Mouse (Mus musculus) layer of hippocampus, postnatal 25 days (tissue): Measurements from ENCODE around the gene Tiam1. TPM values are rescaled to one million over a fixed set of nuclear protein-coding genes. Genes with fewer than 3 reads are reported as not detected.

ENCODE experiments used
- DNase-seq, 2 experiments: peaks; one replicate each; pipeline ENCODE4 v3.0.0; 2022; ENCODE audit warnings: mixed read lengths in 2 of 2, low spot score in 1 of 2; ENCODE audit errors: extremely low spot score in 1 of 2
- total RNA-seq, 2 experiments: library from RNA; stranded (reverse); gene quantifications; 2 replicates each; pipeline ENCODE4 v1.2.3; 2021

The Tiam1 gene
- total RNA-seq = 100 to 1,000 TPM in 1 of 2 experiments, 10 to 100 TPM in 1; 93.4 to 114 TPM

DNA sequence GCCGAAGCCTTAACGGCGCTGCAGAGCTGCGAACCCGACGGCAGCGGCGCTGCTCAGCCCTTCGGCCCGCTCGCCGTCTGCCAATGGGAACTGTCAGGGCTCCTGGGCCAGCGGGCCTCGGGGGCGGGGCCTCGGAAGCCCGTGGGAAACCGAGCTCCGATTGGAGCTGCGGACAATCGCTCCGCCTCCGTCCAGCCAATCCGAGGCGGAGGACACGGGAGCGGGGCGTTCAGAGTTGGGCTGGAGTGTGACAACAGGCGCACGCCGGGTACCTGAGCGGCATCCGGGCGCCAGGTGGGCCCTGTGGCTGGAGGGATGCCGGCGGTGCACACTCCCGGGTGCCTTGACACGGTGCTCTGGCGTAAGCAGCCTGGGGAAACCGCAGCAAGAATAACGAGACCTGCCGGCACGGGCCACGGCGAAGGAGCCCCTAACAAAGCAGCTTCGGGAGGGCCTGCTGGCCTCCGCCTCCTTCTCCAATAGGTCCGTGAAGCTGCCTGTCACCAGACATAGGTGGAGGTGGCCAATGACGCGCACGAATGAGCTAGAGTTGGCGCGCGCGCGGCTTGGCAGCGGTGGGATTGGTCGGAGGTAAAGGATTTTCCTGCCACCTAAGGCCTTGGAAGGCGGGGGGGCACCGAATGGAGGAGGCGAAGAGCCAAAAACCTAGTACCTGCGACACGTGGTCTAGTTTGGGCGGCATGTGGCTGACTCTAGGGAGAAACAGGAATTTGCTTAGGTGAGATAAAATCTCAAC lies at the start of gene Tiam1:
Gene Tiam1, minus strand, starts transcription at position 10 of the 757 bp plus-strand sequence.
- DNase-seq = peak; percentile 92 to 93

DNA sequence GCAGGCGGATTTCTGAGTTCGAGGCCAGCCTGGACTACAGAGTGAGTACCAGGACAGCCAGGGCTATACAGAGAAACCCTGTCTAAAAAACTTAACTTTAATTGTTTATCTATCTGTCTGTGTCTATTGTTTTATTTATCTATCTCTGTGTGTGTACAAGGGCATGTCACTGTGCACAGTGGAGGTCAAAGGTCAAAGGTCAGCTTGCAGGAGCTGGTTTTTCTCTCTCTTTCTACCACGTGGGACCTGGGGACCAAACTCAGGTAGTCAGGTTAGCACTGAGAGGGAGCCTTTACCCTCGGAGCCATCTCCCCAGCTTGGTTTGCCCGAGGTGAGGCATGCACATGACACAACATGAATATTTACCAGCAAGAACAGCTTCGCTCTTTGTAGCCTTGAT lies 47.7 kb upstream of the Tiam1 start:
- DNase-seq = no peak

DNA sequence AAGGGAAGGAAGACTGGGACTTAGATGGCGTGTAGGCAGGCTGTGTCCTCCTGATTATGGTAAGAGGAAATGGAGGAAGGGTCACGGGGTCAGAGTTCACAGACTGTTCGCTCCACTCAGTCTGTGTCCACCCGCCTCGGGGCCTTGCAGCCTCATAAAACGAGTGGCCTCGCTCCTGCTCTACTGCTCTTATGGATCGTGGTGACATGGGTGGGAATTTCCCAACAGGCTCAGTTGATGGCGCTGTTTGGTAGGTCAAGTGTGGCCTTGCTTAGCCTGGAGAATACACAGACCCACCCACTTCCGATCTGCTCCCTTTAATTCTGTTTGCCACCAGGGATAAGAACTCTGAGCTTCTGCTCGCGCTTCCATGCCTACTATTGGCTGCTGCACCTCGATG lies 43.9 kb upstream of the Tiam1 start:
- no peak for DNase-seq

DNA sequence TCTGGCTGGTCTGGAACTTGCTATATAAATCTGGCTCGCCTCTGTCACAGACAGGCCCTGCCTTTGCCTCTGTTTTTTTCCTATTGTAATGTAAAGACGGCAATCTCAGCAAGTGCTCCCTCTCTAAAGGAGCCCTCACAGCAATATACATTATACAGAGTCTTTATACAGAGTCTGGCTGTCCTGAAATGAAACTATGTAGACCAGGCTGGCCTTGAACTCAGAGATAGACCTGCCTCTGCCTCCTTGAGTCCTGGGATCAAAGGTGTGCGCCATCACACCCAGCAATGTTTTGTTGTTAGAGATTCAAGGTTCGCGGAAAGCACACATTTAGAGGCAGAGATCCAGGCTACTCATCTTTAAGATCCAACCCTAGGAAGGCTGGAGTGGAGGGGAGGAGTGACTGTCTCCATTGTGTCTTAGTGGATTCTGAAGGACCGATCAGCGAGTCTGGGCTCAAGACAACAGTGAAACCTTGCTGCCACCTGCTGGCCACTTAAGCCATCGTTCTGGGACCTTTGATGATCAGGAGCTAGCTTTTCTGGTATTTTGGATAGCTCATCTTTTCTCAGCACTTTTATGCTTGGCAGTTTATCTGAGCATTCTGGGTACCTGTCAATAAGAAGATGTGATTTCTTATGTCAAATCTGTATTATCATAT lies 42.5 kb upstream of the Tiam1 start:
- peak; percentile 60 to 93 for DNase-seq

DNA sequence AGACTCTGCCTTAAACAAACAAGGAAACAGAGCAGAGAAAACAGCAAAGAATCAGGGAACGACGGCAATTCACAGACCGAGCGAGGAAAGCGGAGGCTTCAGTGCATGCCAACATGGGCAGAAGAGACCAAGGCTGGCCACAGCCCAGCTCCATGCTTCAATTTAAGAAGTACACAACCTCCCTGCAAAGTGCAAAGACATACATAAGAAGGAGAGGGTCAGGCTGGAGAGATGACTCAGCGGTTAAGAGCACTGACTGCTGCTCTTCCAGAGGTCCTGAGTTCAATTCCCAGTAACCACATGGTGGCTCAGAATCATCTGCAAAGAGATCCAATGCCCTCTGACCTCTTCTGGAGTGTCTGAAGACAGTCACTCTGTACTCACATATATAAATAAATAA lies 40.6 kb upstream of the Tiam1 start:
- DNase-seq = no peak

DNA sequence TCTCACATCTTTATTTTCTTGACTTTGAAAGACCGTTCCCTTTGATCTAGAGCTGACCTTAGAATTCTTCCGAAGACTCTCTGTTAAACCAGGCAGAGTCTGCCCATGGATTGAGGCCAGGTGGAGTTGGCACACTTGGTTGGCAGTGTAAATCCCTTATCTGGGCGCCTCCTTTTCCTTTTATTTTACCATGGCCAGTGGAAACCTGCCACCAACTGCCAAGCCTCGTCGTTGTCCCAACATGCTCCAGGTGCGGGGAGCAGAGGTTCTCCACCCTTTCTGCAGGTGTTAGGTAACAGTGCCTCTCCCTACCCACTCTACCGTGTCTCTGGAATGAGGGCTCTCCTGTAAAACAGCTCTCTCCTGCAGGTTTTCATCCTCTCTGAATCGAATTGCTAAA lies 38.1 kb upstream of the Tiam1 start:
- DNase-seq = no peak

DNA sequence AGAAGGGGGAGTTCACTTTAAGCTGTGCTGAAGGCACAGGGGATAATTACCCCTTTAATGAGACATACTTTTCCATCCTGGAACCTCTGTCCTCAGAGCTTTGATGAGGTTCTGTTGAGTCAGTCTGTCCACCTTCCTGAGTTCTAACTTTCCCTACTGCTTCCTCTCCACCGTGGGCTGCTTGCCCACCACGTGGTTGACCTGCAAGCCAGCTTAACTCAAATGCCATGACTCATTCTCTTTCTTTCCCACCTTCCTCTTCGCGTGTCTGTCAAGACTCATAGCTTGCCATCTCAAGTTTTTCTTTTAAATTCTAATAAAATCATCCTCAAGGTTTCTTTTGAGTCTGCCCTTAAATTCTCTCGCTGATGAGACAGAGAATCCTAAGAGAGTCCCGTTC lies 37.4 kb upstream of the Tiam1 start:
- no peak for DNase-seq

DNA sequence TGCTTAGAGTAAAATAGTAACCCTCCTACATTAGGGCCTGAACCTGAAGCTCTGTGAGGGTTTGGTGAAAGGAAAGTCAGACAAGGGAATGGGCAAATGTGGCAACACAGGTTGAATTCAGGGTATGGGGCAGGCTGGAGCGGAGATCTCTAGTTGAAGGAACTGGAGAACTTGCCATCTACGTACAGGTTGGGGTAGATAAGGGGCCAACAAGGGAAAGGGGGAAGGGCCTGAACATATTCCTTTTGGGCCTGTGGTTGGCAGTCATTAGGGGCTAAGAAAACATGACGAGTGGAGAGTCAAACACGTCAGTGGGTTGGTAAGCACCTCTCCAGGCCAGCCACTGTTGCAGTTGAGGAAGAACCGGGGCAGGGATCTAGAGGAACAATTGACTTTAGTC lies 36.3 kb upstream of the Tiam1 start:
- no peak for DNase-seq

DNA sequence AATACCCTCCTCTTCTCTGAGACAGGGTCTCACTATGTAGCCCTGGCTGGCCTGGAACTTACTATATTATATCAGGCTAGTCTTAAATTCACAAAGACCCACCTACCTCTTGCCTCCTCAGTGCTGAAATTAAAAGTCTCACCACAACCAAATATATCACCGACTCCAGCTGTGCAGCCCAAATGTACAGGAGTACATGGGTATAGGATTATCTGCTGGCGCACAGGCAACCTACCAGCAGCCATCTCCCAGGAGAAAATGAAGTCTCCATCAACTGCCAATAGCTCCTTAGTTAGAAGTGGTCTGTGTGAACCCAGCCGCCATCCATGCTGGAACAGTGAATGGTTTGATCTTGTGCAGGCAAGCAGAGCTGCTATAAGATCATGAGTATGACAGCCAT lies 34.8 kb upstream of the Tiam1 start:
- DNase-seq = no peak

DNA sequence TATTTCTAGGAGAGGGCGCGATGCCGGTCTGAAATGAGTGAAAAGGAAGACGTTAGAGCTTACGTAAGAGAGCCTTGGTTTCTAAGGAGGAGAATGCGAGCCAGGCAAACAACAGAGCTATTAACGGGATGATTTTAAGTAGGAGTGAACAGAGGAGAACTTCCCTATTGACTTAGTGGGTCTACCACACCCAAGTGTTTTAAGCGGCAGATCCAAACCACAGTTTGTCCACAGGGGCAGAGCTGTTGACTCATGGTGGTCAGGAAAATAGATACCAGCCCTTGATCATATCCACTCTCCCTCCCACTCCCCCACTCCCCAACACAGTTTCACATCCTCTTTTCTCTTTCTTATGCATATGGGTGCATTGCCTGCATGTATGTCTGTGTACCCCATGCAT lies 33.9 kb upstream of the Tiam1 start:
- no peak for DNase-seq

DNA sequence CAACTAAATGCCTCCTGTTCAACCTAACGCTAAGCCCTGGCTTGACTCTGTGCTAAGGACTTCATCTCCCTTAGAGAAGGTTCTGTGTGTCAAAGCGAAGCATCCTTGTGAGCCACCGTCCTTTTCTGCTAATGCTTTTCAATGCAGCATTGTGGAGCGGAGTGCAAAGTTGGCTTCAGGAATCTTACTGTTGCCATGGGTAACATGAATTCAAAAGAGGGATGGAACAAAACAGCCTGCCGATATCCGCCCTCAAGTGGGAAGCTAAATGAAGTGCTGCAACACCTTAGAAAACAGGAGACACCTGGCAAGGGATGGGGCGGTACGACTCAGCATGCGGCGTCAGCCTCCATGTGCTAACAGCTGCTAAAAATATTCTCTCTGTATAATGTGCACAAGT lies 32.9 kb upstream of the Tiam1 start:
- DNase-seq = no peak

DNA sequence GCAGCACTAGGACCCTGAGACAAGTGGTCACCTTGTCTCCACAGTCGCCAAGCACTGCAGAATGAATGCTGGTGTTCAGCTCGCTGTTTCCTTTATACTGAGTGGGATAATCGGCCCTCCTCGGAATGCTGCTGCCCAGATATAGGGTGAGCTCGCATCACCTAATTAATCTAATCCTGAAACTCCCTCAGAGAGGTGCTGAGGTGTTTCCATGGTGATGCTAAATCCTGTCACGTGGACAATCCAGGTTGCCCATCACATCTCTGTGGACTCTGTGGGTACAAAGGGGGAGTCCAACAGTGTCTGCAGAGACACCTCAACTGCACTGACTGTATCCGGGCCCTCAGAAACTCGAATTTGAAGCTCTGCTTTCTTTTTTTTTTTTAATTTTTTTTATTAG lies 27.8 kb upstream of the Tiam1 start:
- DNase-seq = no peak

DNA sequence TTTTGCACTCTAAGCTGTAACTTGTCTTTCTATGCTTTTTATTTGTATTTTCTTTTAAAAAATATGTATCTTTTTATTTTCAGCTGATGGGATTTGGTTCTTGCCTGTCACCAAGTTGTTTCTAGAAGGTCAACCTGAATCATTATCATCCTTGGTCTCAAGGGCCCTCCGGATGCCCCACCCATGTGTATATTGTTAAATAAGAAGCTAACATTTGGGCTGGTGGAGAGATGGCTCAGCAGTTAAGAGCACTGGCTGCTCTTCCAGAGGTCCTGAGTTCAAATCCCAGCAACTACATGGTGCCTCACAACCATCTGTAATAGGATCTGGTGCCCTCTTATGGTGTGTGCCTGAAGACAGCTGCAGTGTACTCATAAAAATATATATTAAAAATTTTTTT lies 27.1 kb upstream of the Tiam1 start:
- DNase-seq = no peak

DNA sequence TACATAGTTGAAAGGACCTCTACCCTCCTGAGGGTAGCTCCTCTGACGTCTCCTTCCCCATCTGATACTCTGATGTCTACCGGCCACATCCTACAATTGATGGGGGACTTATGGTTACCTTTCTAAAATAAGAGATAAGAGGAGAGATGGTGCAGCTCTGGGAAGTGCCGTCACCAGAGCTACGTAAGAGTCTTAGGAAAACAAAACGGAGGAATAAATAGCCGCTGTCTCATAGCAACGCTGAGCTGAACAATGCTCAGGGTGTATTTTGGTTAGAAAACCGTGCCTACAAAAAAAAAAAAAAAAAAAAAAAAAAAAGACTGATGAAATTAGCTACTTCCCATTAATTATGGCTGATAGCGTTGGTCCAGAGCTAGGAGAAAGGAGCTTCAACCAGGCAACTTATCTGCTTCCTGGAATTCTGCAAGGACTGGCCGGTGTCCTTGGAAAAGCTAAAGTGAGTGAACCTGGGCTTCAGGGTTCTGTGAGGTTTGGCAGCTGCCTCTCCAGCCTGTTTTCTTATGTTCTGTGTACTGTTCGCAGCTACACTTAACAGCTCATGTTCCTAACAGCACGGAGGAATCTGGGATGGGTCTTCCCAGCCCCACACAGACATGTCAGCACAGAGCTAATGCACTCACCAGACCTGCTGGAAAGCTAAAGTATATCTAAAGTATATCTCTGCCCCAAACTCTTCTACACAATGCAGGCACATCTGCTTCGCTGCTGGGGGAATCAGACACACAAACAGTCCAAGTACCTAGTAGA lies 26.5 kb upstream of the Tiam1 start:
- no peak for DNase-seq

DNA sequence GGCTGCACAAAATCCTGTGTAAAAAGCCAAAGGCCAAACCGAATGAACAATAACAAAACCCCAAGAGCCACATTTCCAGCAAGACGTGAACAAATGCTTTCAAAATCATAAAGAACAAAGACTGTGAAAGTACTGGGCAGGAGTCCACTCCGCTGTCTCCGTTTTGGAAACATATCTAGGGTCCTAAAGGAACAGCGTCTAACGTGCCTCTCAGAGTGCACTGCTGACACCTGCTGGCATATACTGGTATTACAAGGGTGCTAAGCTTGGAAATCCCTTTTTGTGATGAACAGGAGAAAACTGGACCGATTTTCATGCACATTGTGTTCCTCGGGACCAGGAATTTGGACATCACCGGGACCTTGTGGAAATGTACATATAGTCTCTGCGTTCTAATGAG lies 24.1 kb upstream of the Tiam1 start:
- DNase-seq = peak; percentile 71 to 93

DNA sequence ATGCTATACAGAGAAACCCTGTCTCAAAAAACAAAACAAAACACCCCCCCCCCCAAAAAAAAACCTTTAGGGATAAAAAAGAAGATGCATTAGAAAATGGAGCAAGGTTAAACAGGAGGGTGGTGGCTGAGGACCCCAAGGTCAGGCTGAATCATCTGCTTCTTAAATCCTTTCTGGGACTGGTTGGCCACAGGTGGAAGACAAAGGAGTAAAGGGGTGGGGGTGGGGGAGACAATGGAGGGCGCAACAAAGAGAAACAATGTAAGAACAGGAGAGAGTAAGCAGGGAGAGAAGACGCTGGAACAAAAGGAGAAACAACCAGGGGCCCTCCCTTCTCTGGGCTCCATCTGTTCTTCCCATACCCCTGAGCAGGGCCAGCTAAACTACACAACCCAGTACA lies 21.9 kb upstream of the Tiam1 start:
- no peak for DNase-seq

DNA sequence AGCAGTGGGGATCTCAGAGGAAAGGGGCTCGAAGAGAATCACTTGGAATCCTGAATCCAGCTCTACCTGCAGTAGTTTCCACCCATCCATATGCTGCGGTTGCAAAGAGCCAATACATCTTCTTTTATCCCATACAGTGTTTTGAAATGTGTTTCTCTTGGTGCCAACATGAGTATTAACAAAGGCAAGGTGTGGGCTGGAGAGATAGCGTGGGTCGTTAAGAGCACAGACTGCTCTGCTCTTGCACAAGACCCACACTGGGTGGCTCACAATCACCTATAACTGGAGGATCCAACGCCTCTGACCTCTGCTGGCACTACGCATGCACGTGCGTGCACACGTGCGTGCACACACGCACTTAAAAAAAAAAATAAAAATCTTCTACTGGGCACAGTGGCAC lies 21.4 kb upstream of the Tiam1 start:
- no peak for DNase-seq

DNA sequence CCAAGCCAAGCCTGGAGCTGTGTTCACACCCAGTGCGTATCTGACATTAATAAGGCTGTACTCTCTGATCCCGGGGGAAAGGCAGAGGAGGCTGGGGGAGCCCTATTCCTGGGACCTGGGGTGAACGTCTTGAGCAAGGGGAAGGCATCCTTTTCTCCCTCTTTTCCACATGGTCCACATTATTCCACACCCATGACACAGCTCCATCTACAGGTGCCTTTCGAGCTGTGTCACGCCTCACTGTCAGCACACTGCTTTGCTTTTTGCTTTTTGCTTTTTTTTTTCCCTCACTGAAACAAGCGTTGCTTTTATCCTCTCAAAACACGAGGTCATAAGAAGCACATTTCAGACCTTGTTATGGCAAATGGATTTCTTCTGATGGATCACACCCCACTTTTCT lies 11.5 kb upstream of the Tiam1 start:
- no peak for DNase-seq

DNA sequence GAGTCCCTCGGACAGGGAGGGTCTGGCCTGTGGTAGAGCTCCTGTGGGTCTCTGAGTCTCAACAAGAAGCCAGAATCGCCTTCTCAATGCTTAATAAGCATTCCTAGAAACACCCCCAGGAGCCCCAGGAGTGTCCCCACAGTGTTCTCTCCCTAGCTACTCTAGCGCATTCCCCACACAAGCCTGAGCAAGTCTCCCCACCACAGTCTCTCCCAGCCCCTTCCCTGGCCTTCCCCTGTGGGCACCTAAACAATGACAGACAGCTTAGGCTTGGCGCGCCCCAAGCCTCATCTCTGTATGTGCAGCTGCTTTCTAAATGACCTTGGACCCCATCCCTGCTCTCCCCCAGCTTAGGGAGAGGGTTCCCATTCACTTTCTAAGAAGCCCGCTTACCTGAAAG lies 7.3 kb upstream of the Tiam1 start:
- no peak for DNase-seq

DNA sequence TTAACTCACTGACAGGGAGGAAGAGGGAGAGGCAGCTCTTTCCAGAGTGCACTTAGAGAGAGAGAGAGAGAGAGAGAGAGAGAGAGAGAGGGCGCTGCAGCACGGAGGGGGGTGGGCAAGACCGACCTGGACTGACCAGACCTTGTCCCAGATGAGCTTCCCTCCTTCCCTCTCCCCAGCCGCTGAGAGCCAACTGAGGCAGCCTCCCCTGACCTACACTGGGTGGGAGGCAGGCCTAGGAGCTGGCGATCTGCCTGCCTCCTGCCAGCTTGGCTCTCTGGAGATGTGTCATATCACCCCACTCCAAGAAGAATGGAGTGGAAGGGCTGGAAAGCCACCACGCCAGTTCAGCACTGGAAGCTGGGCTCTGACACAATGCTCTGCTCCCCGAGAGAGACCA lies 6.6 kb upstream of the Tiam1 start:
- DNase-seq = no peak

DNA sequence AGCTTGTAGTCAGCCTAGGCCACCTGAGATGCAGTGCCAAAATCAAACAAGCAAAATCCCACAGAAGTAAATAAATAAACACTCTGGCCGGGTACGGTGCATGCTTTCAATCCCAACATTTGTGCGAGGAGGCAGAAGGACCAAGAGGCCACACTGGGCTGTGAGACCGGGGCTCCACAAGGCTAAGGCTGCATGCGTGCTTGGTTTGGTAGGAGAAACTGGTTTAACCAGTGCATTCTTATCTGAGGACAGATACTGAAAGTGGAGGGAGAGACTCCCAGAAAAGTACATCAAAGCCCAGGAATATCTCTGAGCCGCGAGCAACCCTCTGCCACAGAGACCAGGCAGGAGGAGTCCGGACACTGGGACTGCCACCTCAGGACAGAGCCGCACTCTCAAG lies 5.8 kb upstream of the Tiam1 start:
- no peak for DNase-seq

DNA sequence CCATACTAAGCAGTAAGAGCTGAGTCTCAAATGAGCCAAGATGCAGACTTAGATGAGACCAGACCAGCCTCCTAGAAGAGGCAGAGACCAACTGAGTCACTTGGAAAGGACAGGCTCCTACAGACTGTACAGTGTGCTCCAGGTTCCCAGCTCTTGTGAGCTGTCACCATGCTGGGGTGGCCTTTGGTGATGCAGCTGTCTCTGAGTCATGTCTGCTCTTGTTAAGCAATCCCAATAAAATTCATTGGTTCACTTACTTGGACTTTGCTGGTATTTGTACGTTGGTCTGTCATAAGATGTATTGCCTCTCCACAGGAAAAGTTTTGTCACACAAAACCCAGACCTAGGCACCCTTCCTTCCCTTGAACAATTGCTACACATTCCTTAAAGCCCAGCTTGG lies 1.7 kb upstream of the Tiam1 start:
- DNase-seq = no peak
